Mouse (Mus musculus) spleen, adult 2 months (tissue): ENCODE data around the gene Ceacam15.

Source experiments
- CTCF ChIP-seq: fragments of 200-500 bp; IDR thresholded peaks from 2 replicates; pipeline ENCODE4 v1.5.1; 2011; ENCODE audit warnings: mild to moderate bottlenecking, inconsistent platforms; ENCODE audit not compliant: insufficient read depth, insufficient read length, insufficient replicate concordance; ENCODE audit errors: extremely low read depth
- POLR2A ChIP-seq: fragments of 200-500 bp; IDR thresholded peaks from 2 replicates; pipeline ENCODE4 v1.6.1; 2011; ENCODE audit warnings: low read depth, low read length, inconsistent platforms

- TF ChIP-seq POLR2A (no peak), CTCF (no peak)
Observed at GRCm38 (mm10) chr7:16708244-16708643, 32.7 kb upstream of the Ceacam15 start.
